Mouse (Mus musculus): ENCODE measurements around the gene Max.

GRCm38 (mm10) chr12:76912193-76912592, 49.8 kb downstream of the Max start:
- no peak for TF ChIP-seq HCFC1 (IDR thresholded peaks at IDR 0.05; ENCODE audit: borderline replicate concordance, insufficient read depth, low read length)
- no peak for TF ChIP-seq CHD2 (IDR thresholded peaks at IDR 0.05; ENCODE audit: low read depth, low read length)
- TF ChIP-seq MAFK (IDR thresholded peaks at IDR 0.05; ENCODE audit: insufficient read depth, low read depth, low read length): no peak
- TF ChIP-seq ZNF384 (IDR thresholded peaks at IDR 0.05; ENCODE audit: low read depth, low read length): no peak
- TF ChIP-seq ZC3H11A (IDR thresholded peaks at IDR 0.05; ENCODE audit: borderline replicate concordance, low read depth, low read length): no peak
